In the genomic region with DNA sequence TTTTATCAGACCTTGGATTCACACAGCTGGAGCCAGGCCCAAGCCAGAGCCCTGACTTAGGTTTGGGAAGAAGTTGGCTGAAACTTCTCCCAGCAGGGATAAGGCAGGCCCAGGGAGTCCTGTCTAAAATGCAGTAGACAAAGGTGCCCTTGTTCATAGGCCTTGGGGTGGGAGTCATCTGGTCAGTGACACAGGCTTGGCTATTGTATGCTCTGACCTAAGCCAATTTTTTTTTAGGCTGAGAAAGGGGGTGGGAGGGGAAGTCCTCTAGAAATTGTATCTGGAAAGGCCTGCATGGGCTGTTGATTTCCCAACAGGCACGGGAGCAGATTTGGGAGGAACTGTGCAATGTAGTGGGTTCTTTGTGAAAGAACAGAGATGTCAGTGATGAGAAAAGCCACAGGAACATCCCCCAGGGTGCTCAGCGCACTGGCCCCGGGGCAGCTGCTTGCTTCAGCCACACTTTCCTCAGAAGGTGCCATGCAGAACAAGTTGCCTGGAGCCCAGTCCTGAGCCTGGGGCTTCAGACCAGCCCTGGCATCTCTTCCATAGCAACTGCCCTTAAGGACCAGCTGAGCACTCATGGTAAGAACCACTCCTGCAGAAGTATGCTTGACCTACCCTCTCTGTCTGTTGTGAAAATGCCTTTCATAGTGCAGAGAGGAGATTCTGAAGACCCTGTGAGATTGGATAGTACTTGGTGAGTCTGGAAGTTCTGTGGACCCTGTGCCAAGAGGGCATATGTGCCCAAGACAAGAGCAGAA, we compare ENCODE assay signal across 8 mouse cellular contexts.
DNase-seq lines count a peak whose midpoint lies in the region; ATAC-seq and TF ChIP-seq lines count a peak whose summit lies in the region.

No protein-coding gene starts in this region.

- no peak for TF ChIP-seq CTCF in thymus, adult 2 months (IDR thresholded peaks at IDR 0.05; ENCODE audit: borderline replicate concordance, control insufficient read depth, extremely low read depth, insufficient read depth, low read length, poor library complexity)

- peak; percentile 15 for DNase-seq in liver
- DNase-seq in liver, embryonic 11.5 days (ENCODE audit: low spot score) = no peak
- no peak for DNase-seq in embryonic facial prominence, embryonic 10.5 days (ENCODE audit: low spot score)
- DNase-seq in heart, postnatal 14 days = peak; percentile 57 to 62
- peak; percentile 63 to 66 for DNase-seq in monocyte, adult 2 months (ENCODE audit: low read depth in 1 of 2, low spot score in 2 of 2)
- DNase-seq in cerebellum, adult 11-12 months = no peak
- no peak for DNase-seq in thymus, adult 2 months
- no peak for DNase-seq in B cell, adult 2 months

- intact Hi-C loops in heart, postnatal 14 days (cut with DNase I) = loop anchor here (5.0 kb wide), 1 partner anchor 39 kb away; no protein-coding TSS in a partner anchor

- H3K4me2 ChIP-seq in liver, embryonic 11.5 days = no peak overlapping the region

- H3K27ac ChIP-seq in liver, embryonic 11.5 days (ENCODE audit: low read depth, low read length) = no peak overlapping the region
- H3K27ac ChIP-seq in embryonic facial prominence, embryonic 10.5 days (replicated peaks) = peak overlapping the region; percentile 61; the same call in 1 of the 2 replicates
- H3K27ac ChIP-seq in thymus, adult 2 months (ENCODE audit: control insufficient read depth, insufficient read depth, low read length) = no peak overlapping the region

- ATAC-seq in liver, embryonic 11.5 days (replicated peaks; ENCODE audit: low FRiP score) = no peak

- 51% methylated on average over 3 of the region's 3 CpGs for WGBS in liver, embryonic 11.5 days
- WGBS in embryonic facial prominence, embryonic 10.5 days = 50% methylated on average over 3 of the region's 3 CpGs
- 18% methylated on average over 3 of the region's 3 CpGs for WGBS in thymus, adult 2 months

- no peak overlapping the region for H3K4me3 ChIP-seq in liver, embryonic 11.5 days (ENCODE audit: low read depth, low read length)
- H3K4me3 ChIP-seq in embryonic facial prominence, embryonic 10.5 days = no peak overlapping the region
- no peak overlapping the region for H3K4me3 ChIP-seq in thymus, adult 2 months (ENCODE audit: control insufficient read depth, insufficient read depth, low read length)

- H3K4me1 ChIP-seq in liver, embryonic 11.5 days (replicated peaks; ENCODE audit: control insufficient read depth, insufficient read depth, low read length) = no peaks in the 10 kb centered on the region
- H3K4me1 ChIP-seq in embryonic facial prominence, embryonic 10.5 days = peaks cover 16% of the 10 kb centered on the region
- H3K4me1 ChIP-seq in thymus, adult 2 months (replicated peaks; ENCODE audit: control insufficient read depth, insufficient read depth, low read length) = peaks cover 7% of the 10 kb centered on the region

- no peaks in the 10 kb centered on the region for H3K27me3 ChIP-seq in liver, embryonic 11.5 days (replicated peaks; ENCODE audit: control insufficient read depth, insufficient read depth, low read length)
- H3K27me3 ChIP-seq in embryonic facial prominence, embryonic 10.5 days (replicated peaks; ENCODE audit: low read depth, poor library complexity, severe bottlenecking) = no peaks in the 10 kb centered on the region
- H3K27me3 ChIP-seq in thymus, adult 2 months (ENCODE audit: control insufficient read depth, insufficient read depth, low read length) = no peaks in the 10 kb centered on the region

- no peak for TF ChIP-seq POLR2A in thymus, adult 2 months (IDR thresholded peaks at IDR 0.05; ENCODE audit: control insufficient read depth, extremely low read depth, insufficient read depth, low read length, poor library complexity)

- no peaks in the 10 kb centered on the region for H3K36me3 ChIP-seq in liver, embryonic 11.5 days (ENCODE audit: control insufficient read depth, insufficient read depth, low read length)
- H3K36me3 ChIP-seq in embryonic facial prominence, embryonic 10.5 days (replicated peaks) = no peaks in the 10 kb centered on the region
- no peaks in the 10 kb centered on the region for H3K36me3 ChIP-seq in thymus, adult 2 months (ENCODE audit: control insufficient read depth, insufficient read depth, low read length)

- H3K9me3 ChIP-seq in liver, embryonic 11.5 days (ENCODE audit: control insufficient read depth, low read length) = no peaks in the 10 kb centered on the region
- H3K9me3 ChIP-seq in embryonic facial prominence, embryonic 10.5 days = no peaks in the 10 kb centered on the region

- H3K9ac ChIP-seq in liver, embryonic 11.5 days (ENCODE audit: low read depth, low read length) = no peak overlapping the region

Comparison
In these comparisons a context has a peak if more than half of its experiments do, and no peak if none do; other contexts are left out.
1. DNase-seq: peak in liver (single experiment), heart, postnatal 14 days (2 of 2) and monocyte, adult 2 months (2 of 2); none in liver, embryonic 11.5 days (single experiment), embryonic facial prominence, embryonic 10.5 days (single experiment), cerebellum, adult 11-12 months (single experiment), thymus, adult 2 months (single experiment) and B cell, adult 2 months (0 of 2).